Mouse (Mus musculus): ENCODE data around the gene Gpr183. TPM values are rescaled to one million over a fixed set of nuclear protein-coding genes. Genes with fewer than 3 reads are reported as not detected.
A peak's percentile ranks its signal among the peaks of the same experiment; 100 is the strongest.

Gpr183 gene
- polyA plus RNA-seq (2015; fragmentation: Nextera tagmentation; extraction: Ambion mirVana): 1.5 and 1.6 TPM in 2 replicates

GRCm38 (mm10) chr14:121964990-121965389, at the start of gene Gpr183:
Gpr183 (minus strand) TSS chr14:121965195.
- H3K4me3 ChIP-seq (ENCODE audit: low read depth, low read length): no peak within 1 kb of the TSS
- no peak for TF ChIP-seq CTCF (IDR thresholded peaks at IDR 0.05; ENCODE audit: low read depth)
- H3K4me2 ChIP-seq (replicated peaks; ENCODE audit: low read depth): peak within 1 kb of the TSS; percentile 38
- ATAC-seq: no peak
- no peaks in the 10 kb centered on the region for H3K27me3 ChIP-seq (replicated peaks; ENCODE audit: control insufficient read depth, insufficient read depth, low read length)
- no peaks in the 10 kb centered on the region for H3K36me3 ChIP-seq (ENCODE audit: control insufficient read depth, insufficient read depth)
- H3K9ac ChIP-seq (ENCODE audit: low read depth, low read length): peak within 1 kb of the TSS; percentile 0; the same call in 1 of the 2 replicates
- H3K27ac ChIP-seq (ENCODE audit: low read depth, low read length): no peak within 1 kb of the TSS
- H3K4me1 ChIP-seq (replicated peaks; ENCODE audit: control insufficient read depth, insufficient read depth, low read length): no peaks in the 10 kb centered on the region
- WGBS: 29% methylated on average over 6 of the region's 6 CpGs
- H3K9me3 ChIP-seq (ENCODE audit: control insufficient read depth): no peaks in the 10 kb centered on the region

DNA sequence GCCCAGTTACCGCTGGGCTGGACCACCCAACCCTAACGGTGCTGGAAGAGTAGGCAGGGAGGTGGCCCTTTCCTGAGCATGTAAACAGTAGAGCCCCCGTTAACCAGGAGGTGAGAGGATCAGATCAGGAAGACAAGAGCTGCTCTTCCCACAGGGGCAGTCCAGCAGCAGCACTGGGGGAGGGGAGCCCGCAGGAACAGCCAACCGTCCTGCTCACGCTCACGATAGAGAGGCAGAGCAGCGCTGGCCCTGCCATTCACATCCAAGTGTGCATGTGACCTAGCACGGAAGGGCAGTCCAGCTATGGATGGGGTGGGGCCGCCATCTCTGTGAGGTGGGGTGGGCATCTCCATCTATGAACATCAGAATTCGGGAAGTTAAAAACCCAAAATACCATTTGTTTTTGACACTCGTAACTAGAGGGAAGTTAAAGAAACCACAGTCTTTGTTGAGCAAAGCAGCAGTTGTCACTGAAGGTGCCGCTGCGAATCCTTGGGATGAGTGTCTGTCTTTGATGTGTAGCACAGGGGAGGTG, 48.5 kb upstream of the Gpr183 start:
- Histone ChIP-seq H3K9ac (ENCODE audit: low read depth, low read length) (no peak overlapping the region), H3K4me3 (ENCODE audit: low read depth, low read length) (no peak overlapping the region), H3K27ac (ENCODE audit: low read depth, low read length) (no peak overlapping the region), H3K4me2 (replicated peaks; ENCODE audit: low read depth) (no peak overlapping the region), H3K4me1 (replicated peaks; ENCODE audit: control insufficient read depth, insufficient read depth, low read length) (no peaks in the 10 kb centered on the region), H3K9me3 (ENCODE audit: control insufficient read depth) (no peaks in the 10 kb centered on the region), H3K36me3 (ENCODE audit: control insufficient read depth, insufficient read depth) (peaks cover 18% of the 10 kb centered on the region), H3K27me3 (replicated peaks; ENCODE audit: control insufficient read depth, insufficient read depth, low read length) (no peaks in the 10 kb centered on the region)
- TF ChIP-seq CTCF (IDR thresholded peaks at IDR 0.05; ENCODE audit: low read depth): no peak
- no peak for ATAC-seq
- 82% methylated on average over 14 of the region's 14 CpGs for WGBS

DNA sequence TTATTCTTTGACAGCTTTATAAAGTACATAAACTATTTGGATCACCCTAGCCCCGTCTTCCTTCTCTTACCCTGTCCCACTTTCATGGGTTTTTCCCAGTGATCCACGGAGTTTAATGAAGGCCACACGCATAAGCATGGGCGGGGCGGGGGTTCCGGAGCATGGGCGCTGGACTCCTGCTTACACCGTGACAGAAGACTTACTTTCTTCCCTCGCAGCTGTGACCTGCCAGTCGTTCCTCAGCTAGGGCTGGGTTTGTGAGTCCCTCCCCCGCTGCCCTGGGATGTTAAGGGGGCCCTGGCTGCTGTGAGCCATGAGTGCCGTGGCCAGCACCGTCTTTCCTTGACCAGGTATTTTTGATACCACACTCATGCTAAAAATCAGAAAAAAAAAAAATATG, 47.8 kb upstream of the Gpr183 start:
- H3K4me2 ChIP-seq (replicated peaks; ENCODE audit: low read depth): no peak overlapping the region

DNA sequence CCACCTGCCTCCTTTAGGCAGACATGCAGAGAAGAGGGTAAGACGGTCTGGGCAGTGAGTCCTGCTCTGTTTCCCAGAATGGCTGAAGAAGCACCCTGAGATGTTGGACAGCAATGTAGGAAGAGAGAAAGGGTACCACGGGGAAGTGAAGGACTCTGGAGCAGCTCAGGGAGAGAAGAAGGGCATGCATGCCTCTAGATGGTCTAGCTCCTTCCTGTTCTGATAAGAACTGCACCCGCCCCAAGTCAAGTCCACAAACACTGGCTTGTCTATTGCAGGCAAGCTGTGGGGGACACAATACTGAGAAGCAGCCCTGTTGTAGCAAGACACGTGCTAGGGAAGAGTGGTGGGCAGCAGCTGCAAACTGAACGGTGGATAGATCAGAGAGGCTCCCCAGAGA, 47.2 kb upstream of the Gpr183 start:
- no peak overlapping the region for H3K9ac ChIP-seq (ENCODE audit: low read depth, low read length)

More for the DNA sequence above, 47.8 kb upstream of the Gpr183 start:
- no peaks in the 10 kb centered on the region for H3K27me3 ChIP-seq (replicated peaks; ENCODE audit: control insufficient read depth, insufficient read depth, low read length)
- H3K9me3 ChIP-seq (ENCODE audit: control insufficient read depth): no peaks in the 10 kb centered on the region
- H3K36me3 ChIP-seq (ENCODE audit: control insufficient read depth, insufficient read depth): peaks cover 18% of the 10 kb centered on the region
- H3K4me3 ChIP-seq (ENCODE audit: low read depth, low read length): no peak overlapping the region
- no peak overlapping the region for H3K9ac ChIP-seq (ENCODE audit: low read depth, low read length)
- TF ChIP-seq CTCF (IDR thresholded peaks at IDR 0.05; ENCODE audit: low read depth): no peak
- H3K27ac ChIP-seq (ENCODE audit: low read depth, low read length): no peak overlapping the region
- WGBS: 67% methylated on average over 13 of the region's 13 CpGs
- no peak for ATAC-seq
- no peaks in the 10 kb centered on the region for H3K4me1 ChIP-seq (replicated peaks; ENCODE audit: control insufficient read depth, insufficient read depth, low read length)

GRCm38 (mm10) chr14:122011768-122012167, 46.8 kb upstream of the Gpr183 start:
- Histone ChIP-seq H3K27me3 (replicated peaks; ENCODE audit: control insufficient read depth, insufficient read depth, low read length) (no peaks in the 10 kb centered on the region), H3K4me3 (ENCODE audit: low read depth, low read length) (no peak overlapping the region), H3K4me2 (replicated peaks; ENCODE audit: low read depth) (no peak overlapping the region), H3K36me3 (ENCODE audit: control insufficient read depth, insufficient read depth) (peaks cover 18% of the 10 kb centered on the region), H3K9ac (ENCODE audit: low read depth, low read length) (no peak overlapping the region), H3K4me1 (replicated peaks; ENCODE audit: control insufficient read depth, insufficient read depth, low read length) (no peaks in the 10 kb centered on the region), H3K27ac (ENCODE audit: low read depth, low read length) (no peak overlapping the region), H3K9me3 (ENCODE audit: control insufficient read depth) (no peaks in the 10 kb centered on the region)
- 92% methylated on average over 8 of the region's 8 CpGs for WGBS
- ATAC-seq: no peak
- TF ChIP-seq CTCF (IDR thresholded peaks at IDR 0.05; ENCODE audit: low read depth): no peak

More for the DNA sequence above, 47.2 kb upstream of the Gpr183 start:
- no peak for ATAC-seq
- H3K9me3 ChIP-seq (ENCODE audit: control insufficient read depth): no peaks in the 10 kb centered on the region
- 58% methylated on average over 5 of the region's 5 CpGs for WGBS
- no peak overlapping the region for H3K27ac ChIP-seq (ENCODE audit: low read depth, low read length)
- no peaks in the 10 kb centered on the region for H3K27me3 ChIP-seq (replicated peaks; ENCODE audit: control insufficient read depth, insufficient read depth, low read length)
- H3K4me2 ChIP-seq (replicated peaks; ENCODE audit: low read depth): no peak overlapping the region
- H3K36me3 ChIP-seq (ENCODE audit: control insufficient read depth, insufficient read depth): peaks cover 18% of the 10 kb centered on the region
- TF ChIP-seq CTCF (IDR thresholded peaks at IDR 0.05; ENCODE audit: low read depth): no peak
- no peaks in the 10 kb centered on the region for H3K4me1 ChIP-seq (replicated peaks; ENCODE audit: control insufficient read depth, insufficient read depth, low read length)
- no peak overlapping the region for H3K4me3 ChIP-seq (ENCODE audit: low read depth, low read length)

GRCm38 (mm10) chr14:122010301-122010700, 45.3 kb upstream of the Gpr183 start:
- 73% methylated on average over 7 of the region's 7 CpGs for WGBS
- no peak for TF ChIP-seq CTCF (IDR thresholded peaks at IDR 0.05; ENCODE audit: low read depth)
- Histone ChIP-seq H3K4me2 (replicated peaks; ENCODE audit: low read depth) (no peak overlapping the region), H3K4me3 (ENCODE audit: low read depth, low read length) (no peak overlapping the region), H3K9me3 (ENCODE audit: control insufficient read depth) (no peaks in the 10 kb centered on the region), H3K4me1 (replicated peaks; ENCODE audit: control insufficient read depth, insufficient read depth, low read length) (no peaks in the 10 kb centered on the region), H3K36me3 (ENCODE audit: control insufficient read depth, insufficient read depth) (peaks cover 13% of the 10 kb centered on the region), H3K9ac (ENCODE audit: low read depth, low read length) (no peak overlapping the region), H3K27me3 (replicated peaks; ENCODE audit: control insufficient read depth, insufficient read depth, low read length) (no peaks in the 10 kb centered on the region), H3K27ac (ENCODE audit: low read depth, low read length) (no peak overlapping the region)
- no peak for ATAC-seq

Measured in intestine, postnatal 0 days (tissue).